Mouse (Mus musculus) embryonic facial prominence, embryonic 11.5 days (tissue): ENCODE measurements around the gene Cdhr1. TPM values are rescaled to one million over a fixed set of nuclear protein-coding genes. Genes with fewer than 3 reads are reported as not detected.
A peak's percentile ranks its signal among the peaks of the same experiment; 100 is the strongest.
"Not testable (repeated sequence)": the region's sequence is repeated elsewhere in the genome, so short reads cannot be mapped to it uniquely, and the experiment has no call there.

ENCODE experiments used
- ATAC-seq: fragments of 200-750 bp; cut with Nextera tagmentation; replicated peaks from 2 replicates; pipeline ENCODE4 v1.8.0; 2017; ENCODE audit warnings: low read depth; ENCODE audit not compliant: insufficient number of reproducible peaks, low FRiP score, low TSS enrichment
- DNase-seq: peaks from one replicate; pipeline ENCODE4 v3.0.0-alpha.2; 2015; ENCODE audit warnings: low spot score
- H3K27ac ChIP-seq: fragments of 300-500 bp; sonication (generic); replicated peaks from 2 replicates; pipeline ENCODE4 v1.5.1; 2014; ENCODE audit warnings: mild to moderate bottlenecking, low read depth, low read length, control low read depth
- H3K27me3 ChIP-seq: fragments of 300-500 bp; sonication (generic); 2 replicates; pipeline ENCODE4 v1.6.1; 2014; ENCODE audit warnings: mild to moderate bottlenecking, low read length, moderate library complexity, mixed read lengths; ENCODE audit not compliant: control insufficient read depth, insufficient read depth
- H3K36me3 ChIP-seq: fragments of 300-500 bp; sonication (generic); replicated peaks from 2 replicates; pipeline ENCODE4 v1.6.1; 2014; ENCODE audit warnings: low read depth, mild to moderate bottlenecking, low read length, moderate library complexity, mixed read lengths; ENCODE audit not compliant: control insufficient read depth, insufficient read depth
- H3K4me1 ChIP-seq: fragments of 300-500 bp; sonication (generic); 2 replicates; pipeline ENCODE4 v1.6.1; 2014; ENCODE audit warnings: low read length, mixed read lengths; ENCODE audit not compliant: control insufficient read depth, insufficient read depth
- H3K4me2 ChIP-seq: fragments of 300-500 bp; sonication (generic); 2 replicates; pipeline ENCODE4 v1.6.1; 2014; ENCODE audit warnings: low read depth, mild to moderate bottlenecking, control low read depth, low read length, moderate library complexity
- H3K4me3 ChIP-seq: fragments of 300-500 bp; sonication (generic); 2 replicates; pipeline ENCODE4 v1.5.1; 2014; ENCODE audit warnings: low read depth, low read length, control low read depth
- H3K9ac ChIP-seq: fragments of 300-500 bp; sonication (generic); replicated peaks from 2 replicates; pipeline ENCODE4 v1.6.1; 2014; ENCODE audit warnings: mild to moderate bottlenecking, control low read depth, low read length
- H3K9me3 ChIP-seq: fragments of 300-500 bp; sonication (generic); replicated peaks from 2 replicates; pipeline ENCODE4 v1.6.1; 2016; ENCODE audit warnings: mild to moderate bottlenecking, low read length, inconsistent platforms, mixed read lengths; ENCODE audit not compliant: control insufficient read depth
- WGBS: fragments of 180-500 bp; shearing (Covaris S2); extraction: QIAGEN DNeasy Blood & Tissue Kit; methylation state at CpG from one replicate; pipeline ENCODE4 v1.1.7; 2014; 5-methylcytosine and 5-hydroxymethylcytosine counted together
- polyA plus RNA-seq: library from polyadenylated mRNA; unstranded; fragments of >200 nt; fragmentation: Nextera tagmentation; extraction: Ambion mirVana; gene quantifications from 2 replicates; pipeline ENCODE4 v1.2.1, GENCODE M21; 2014

Gene Cdhr1
- 3.1 and 4.1 TPM in 2 replicates for polyA plus RNA-seq

GRCm38 (mm10) chr14:37097956-37098530 lies at the start of gene Cdhr1:
Cdhr1 (minus strand) TSS chr14:37098347.
- Histone ChIP-seq H3K36me3 (no peaks in the 10 kb centered on the region), H3K9me3 (no peaks in the 10 kb centered on the region), H3K4me3 (peak within 1 kb of the TSS; percentile 18), H3K9ac (no peak within 1 kb of the TSS), H3K4me1 (peaks cover 5% of the 10 kb centered on the region), H3K27me3 (peaks cover 3% of the 10 kb centered on the region), H3K27ac (no peak within 1 kb of the TSS), H3K4me2 (peak within 1 kb of the TSS; percentile 60)
- 0% methylated on average over 28 of the region's 30 CpGs for WGBS
- DNase-seq (peak; percentile 66), ATAC-seq (peak; percentile 86)

- no peak overlapping the region for H3K4me2 ChIP-seq
- 63% methylated on average over 8 of the region's 8 CpGs for WGBS
Measured at GRCm38 (mm10) chr14:37139051-37139710, 41.0 kb upstream of the Cdhr1 start.

DNA sequence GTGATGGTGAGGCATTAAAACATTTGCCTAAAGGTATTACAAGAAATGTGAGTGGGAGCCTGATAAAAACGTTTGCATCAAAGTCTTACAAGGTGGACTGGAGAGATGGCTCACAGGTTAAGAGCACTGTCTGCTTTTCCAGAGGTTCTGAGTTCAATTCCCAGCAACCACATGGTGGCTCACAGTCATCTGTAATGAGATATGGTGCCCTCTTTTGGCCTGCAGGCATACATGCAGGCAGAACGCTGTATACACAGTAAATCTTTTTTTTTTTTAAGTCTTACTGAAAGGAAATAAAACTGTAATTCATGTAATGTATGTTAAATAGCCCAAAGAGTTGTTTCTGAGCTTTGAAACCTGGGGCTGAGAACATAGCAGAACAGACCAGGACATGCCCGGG lies 39.4 kb upstream of the Cdhr1 start:
- WGBS: 81% methylated on average over 2 of the region's 3 CpGs
- H3K27ac ChIP-seq, H3K4me2 ChIP-seq, H3K9me3 ChIP-seq, ATAC-seq, H3K9ac ChIP-seq, H3K4me1 ChIP-seq, H3K4me3 ChIP-seq, H3K36me3 ChIP-seq, H3K27me3 ChIP-seq, DNase-seq: not testable (repeated sequence)

More at GRCm38 (mm10) chr14:37139051-37139710, 41.0 kb upstream of the Cdhr1 start:
- no peak overlapping the region for H3K27ac ChIP-seq
- H3K4me3 ChIP-seq: no peak overlapping the region
- ATAC-seq (no peak), DNase-seq (no peak)
- H3K27me3 ChIP-seq: no peaks in the 10 kb centered on the region
- H3K9ac ChIP-seq: no peak overlapping the region
- H3K36me3 ChIP-seq: no peaks in the 10 kb centered on the region
- H3K9me3 ChIP-seq: no peaks in the 10 kb centered on the region
- H3K4me1 ChIP-seq: no peaks in the 10 kb centered on the region

- Histone ChIP-seq H3K4me3 (no peak overlapping the region), H3K9ac (no peak overlapping the region), H3K27me3 (no peaks in the 10 kb centered on the region), H3K27ac (no peak overlapping the region), H3K4me1 (no peaks in the 10 kb centered on the region), H3K4me2 (no peak overlapping the region), H3K9me3 (no peaks in the 10 kb centered on the region), H3K36me3 (peaks cover 3% of the 10 kb centered on the region; the same call in 1 of the 2 replicates)
- WGBS: 79% methylated on average over 4 of the region's 4 CpGs
- ATAC-seq (no peak), DNase-seq (no peak)
Measured at GRCm38 (mm10) chr14:37136110-37136509, 38.0 kb upstream of the Cdhr1 start.

DNA sequence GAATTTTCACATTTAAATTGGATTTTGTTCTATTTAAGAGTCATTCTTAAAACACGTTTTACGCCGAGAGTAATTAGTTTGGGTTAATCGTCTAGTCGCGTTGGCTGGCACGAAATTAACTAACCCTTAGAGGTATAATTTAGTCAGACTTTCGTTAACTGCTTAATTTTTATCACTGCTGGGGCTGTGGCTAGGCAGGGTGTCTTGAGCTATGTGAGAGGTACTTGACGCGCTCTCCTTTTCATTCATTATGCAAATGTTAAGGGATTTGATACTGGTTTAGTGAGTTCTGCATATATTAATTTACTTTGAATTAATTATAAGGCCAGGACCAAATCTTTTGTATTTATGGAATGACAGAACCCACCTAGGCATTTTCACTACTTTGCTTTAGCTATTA lies 37.5 kb upstream of the Cdhr1 start:
- H3K27me3 ChIP-seq: no peaks in the 10 kb centered on the region
- peak overlapping the region; percentile 43; the same call in 1 of the 2 replicates for H3K9ac ChIP-seq
- H3K9me3 ChIP-seq: no peaks in the 10 kb centered on the region
- H3K4me2 ChIP-seq: peak overlapping the region; percentile 56
- H3K27ac ChIP-seq: no peak overlapping the region
- DNase-seq (peak; percentile 4), ATAC-seq (no peak; the same call in 1 of the 2 replicates)
- H3K36me3 ChIP-seq: peaks cover 3% of the 10 kb centered on the region; the same call in 1 of the 2 replicates
- WGBS: 2% methylated on average over 10 of the region's 10 CpGs
- peak overlapping the region; percentile 89 for H3K4me3 ChIP-seq
- H3K4me1 ChIP-seq: no peaks in the 10 kb centered on the region

- H3K4me1 ChIP-seq: no peaks in the 10 kb centered on the region
- ATAC-seq (peak; percentile 99), DNase-seq (peak; percentile 97)
- no peak within 1 kb of the TSS for H3K27ac ChIP-seq
- peak within 1 kb of the TSS; percentile 56 for H3K4me2 ChIP-seq
- H3K27me3 ChIP-seq: no peaks in the 10 kb centered on the region
- under 1% methylated on average over 38 of the region's 38 CpGs for WGBS
- H3K4me3 ChIP-seq: peak within 1 kb of the TSS; percentile 89
- H3K9me3 ChIP-seq: no peaks in the 10 kb centered on the region
- H3K9ac ChIP-seq: peak within 1 kb of the TSS; percentile 84
- peaks cover 3% of the 10 kb centered on the region; the same call in 1 of the 2 replicates for H3K36me3 ChIP-seq
Measured at GRCm38 (mm10) chr14:37135127-37135593, 37.0 kb upstream of the Cdhr1 start, which contains the start of gene Ghitm. Ghitm (minus strand) TSS chr14:37135272.

- peak overlapping the region; percentile 89 for H3K4me3 ChIP-seq
- H3K27ac ChIP-seq: no peak overlapping the region
- ATAC-seq (peak; percentile 20), DNase-seq (peak; percentile 40)
- H3K4me2 ChIP-seq: peak overlapping the region; percentile 44
- H3K4me1 ChIP-seq: no peaks in the 10 kb centered on the region
- peaks cover 3% of the 10 kb centered on the region; the same call in 1 of the 2 replicates for H3K36me3 ChIP-seq
- H3K27me3 ChIP-seq: no peaks in the 10 kb centered on the region
- WGBS: 2% methylated on average over 40 of the region's 40 CpGs
- H3K9me3 ChIP-seq: no peaks in the 10 kb centered on the region
- peak overlapping the region; percentile 84 for H3K9ac ChIP-seq
Measured at GRCm38 (mm10) chr14:37134304-37135126, 36.4 kb upstream of the Cdhr1 start.
